Mouse (Mus musculus) A20 (cell line): ENCODE data around the gene Rnft2.

Experiments
- DNase-seq: peaks from one replicate; pipeline ENCODE4 v3.0.0-alpha.2; 2011; ENCODE audit warnings: low read depth, low spot score

Rnft2 gene

DNA sequence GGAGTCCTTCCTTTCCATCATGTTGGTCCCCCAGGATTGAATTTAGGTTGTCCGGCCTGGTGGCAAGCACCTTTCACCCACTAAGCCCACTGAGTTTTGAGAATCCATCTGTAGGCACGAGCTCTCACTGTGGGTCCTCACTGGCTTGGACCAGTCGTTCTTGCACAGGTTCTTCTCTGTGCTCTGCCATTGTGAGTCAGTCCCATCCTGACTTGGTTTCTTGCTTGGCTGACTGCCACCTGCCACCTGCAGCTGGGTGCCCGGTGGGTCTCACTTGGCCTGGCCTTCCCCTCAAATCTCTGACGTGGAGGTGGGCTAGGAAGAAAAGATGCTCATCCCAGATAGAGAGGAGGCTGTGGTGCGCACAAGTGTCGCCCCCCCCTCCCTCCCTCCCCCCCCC lies 6.1 kb upstream of the Rnft2 start:
- peak; percentile 70 for DNase-seq

DNA sequence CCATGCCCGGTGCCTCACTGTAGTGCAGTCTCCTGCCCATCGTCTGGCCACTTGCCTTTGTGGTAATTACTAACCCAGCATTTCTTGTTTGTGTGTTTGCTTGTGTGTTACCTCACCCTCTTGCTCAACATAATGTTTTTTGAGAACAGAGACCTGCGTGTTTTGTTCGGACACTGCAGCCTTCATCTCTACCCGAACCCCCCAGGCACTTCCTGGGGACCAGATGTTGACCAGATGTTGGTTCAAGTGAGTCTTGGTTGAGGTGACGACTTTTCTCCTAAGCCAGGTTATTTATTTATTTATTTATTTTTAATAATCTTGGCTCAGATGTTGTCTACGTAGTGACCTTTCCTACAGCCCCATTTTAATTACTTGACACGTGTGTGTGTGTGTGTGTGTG lies 2.5 kb upstream of the Rnft2 start:
- DNase-seq, result no peak

DNA sequence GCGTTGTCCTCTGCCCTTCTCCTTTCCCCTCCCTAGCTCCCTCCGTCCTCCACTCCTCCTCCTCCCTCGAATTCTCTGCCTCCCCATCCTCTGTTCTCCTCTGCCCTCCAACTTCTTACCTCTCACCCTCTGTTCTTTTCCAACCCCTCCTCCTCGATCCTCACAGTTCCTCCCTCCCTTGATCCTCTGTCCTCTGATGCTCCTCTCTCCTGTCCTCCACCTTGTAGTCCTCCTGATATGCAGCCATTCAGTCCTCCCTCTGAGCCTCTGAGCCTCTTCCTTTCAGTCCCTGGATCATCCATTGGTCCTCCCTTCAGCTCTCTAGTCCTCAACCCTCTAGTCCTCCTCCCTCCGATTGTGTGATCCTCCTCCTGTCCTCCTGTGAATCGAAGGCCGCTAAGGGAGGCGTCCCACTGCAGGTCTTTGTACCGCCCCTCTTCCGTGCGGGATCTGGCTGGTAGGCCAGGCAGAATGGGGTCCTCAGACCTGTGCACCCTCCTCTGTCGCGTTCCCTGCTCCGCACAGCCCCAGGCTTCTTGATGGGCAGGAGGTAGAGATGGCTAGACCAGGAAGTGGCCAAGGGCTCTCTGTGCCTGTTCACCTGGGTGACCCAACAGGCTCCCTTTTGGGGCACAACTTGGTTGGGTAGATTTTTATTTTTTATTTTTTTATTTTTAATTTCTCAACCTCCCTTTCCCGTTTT lies 841 bp upstream of the Rnft2 start:
- peak; percentile 59 for DNase-seq

DNA sequence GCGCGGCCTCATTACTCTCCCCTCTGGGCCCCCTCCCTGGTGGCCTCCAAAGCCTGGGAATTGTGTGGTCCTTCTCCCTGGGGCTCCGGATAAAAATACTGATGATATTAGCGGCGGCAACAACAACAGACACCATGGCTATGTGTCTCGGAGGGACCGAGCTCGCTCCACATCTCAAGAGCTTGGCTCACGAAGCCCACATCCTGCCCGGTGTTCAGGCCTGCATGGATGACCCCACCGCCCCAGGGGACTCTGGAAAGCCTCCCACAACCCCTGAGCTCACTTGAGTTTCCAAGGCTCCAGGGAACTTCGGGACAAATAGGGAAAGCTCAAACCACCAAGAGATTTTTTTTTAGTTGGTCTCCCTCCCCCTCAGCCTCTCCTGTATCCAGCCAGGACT lies 5.2 kb downstream of the Rnft2 start:
- no peak for DNase-seq

DNA sequence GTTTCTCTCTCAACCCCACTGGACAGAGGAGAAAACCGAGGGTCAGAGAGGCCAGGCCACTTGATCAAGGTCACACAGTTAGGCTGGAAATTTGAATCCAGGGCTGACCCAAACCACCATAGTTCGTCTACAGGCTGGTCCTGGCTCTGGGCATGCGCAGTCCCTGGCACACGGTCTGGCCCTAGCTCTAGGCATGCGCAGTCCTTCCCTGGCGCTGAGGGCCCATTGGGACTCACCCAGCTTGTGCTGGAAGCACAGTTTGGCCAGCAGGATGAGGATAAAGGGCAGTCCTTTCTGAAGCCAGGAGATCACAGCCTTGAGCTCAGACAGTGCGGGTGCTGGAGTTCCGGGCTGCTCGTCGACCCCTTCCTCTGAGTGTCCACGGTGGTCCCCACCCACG lies 8.0 kb downstream of the Rnft2 start:
- no peak for DNase-seq

DNA sequence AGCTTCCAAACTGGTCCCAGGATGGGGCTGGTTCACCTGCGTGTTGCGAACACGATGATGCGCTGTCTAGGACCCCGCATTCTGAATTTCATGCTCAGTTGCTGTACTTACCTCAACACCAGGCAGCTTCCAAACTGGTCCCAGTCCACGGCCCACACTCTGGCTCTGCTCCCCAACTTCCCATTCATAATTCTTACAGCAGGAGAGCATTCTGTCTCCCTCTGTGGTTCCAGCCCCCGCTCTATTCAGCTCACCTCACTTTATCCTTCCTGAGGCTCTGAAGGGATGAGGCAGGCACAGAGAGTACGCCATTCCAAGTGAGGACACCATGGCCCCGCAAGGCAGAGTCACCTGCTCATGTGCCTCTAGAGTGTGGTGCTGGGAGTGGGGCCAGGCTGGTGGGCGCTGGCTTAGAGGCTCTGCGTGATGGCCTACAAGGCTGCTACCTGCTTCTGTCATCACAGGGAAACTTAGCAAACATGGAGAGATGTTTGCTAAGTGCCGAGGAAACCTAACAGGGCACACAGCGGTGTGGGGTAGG lies 14.8 kb downstream of the Rnft2 start:
- no peak for DNase-seq

DNA sequence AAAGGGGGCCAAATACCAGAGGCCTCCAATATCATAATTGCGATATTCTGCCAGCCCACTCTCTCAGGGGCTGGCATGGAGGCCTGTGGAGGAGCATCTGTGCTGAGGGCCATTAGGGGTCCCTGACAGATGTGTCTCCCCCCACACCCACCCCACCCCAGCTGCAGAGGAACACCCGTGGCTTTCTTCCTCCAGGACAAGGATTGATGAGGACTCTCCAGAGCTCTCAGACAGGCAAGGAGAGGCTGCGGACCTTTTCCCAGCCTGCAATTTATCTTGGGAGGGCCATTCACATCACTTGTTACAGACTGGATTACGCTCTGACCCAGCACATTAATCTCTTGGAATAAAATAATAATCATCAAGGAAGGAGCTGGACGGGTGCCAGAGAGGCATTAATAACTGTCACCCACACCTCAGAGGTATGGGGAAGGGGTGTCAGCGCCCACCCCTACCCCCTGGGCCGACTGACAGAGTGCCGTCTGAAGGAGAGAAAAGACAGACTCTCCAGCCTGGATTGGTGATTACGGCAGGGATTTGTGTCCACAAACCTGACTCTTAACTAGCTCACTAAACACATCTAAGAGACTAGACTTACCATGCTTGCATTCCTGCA lies 21.7 kb downstream of the Rnft2 start:
- DNase-seq, result no peak

DNA sequence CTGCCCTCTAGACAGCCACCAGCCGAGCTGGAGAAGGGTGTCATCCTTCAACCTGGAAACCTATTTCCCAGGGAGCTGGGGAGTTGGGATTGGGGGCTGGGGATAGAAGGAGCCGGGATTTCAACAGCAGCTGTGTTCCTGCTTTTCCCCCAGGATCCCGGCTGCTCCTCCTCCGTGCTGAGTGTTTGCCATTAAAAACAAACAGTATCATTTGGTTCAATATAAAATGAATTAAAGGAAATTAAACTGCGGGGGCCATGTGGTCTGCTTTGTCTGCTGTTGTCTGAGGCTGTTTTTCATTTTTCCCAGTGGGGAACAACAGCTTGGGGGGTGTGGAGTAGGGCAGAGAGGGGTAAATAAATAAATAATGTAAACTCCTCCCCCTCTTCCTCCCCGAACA lies 27.5 kb downstream of the Rnft2 start:
- DNase-seq, result no peak

DNA sequence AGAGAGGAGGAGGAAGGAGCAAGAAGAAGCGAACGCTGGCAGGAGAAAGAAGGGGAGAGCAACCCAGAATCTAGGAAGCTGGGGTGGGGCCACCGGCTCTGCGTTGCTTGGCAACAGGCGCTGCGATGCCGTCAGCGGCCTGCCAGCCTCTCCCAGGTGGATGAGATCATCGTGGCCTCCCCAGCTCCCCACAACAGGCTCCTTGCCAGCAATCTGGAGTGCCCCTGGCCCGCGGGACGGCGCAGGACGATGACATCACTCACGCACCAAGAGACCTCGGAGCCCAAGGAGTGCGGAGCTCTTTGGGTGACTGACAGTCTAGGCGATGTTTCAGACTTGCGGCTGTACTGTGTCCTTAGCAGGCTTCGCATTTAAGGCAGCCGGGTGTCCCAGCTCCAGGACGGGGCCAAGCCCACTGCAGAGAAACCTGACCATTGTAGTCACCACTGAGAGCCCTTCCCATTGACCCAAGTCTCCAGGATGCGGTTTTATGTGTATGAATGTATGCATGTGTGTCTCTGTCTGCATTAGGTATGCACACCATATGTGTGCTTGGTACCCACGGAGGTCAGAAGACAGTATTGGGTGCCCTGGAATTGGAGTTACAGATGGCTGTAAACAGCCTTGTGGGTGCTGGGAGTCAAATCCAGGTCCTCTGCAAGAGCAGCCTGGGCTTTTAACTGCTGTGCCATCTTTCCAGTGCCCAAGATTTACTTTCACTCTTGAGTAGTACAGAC lies 30.3 kb downstream of the Rnft2 start:
- no peak for DNase-seq

DNA sequence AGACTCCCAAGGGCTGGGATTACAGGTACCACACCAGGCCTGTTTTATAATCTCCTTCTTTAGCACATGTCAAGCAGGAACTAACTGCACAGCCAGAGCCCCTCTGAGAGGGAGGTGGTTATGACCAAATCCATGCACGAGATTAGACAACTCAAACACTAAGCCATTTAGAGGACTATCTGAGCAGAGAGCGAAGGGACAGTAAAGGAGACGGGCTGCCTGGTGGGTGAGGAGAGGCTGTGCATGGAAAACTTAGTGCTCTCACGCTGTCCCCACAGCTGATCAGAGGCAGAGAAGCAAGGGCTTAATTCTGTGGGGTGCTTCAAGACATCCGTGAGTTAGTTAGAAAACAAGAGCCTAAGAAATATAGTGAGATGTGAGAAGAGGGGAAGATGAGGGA lies 30.9 kb downstream of the Rnft2 start:
- no peak for DNase-seq

DNA sequence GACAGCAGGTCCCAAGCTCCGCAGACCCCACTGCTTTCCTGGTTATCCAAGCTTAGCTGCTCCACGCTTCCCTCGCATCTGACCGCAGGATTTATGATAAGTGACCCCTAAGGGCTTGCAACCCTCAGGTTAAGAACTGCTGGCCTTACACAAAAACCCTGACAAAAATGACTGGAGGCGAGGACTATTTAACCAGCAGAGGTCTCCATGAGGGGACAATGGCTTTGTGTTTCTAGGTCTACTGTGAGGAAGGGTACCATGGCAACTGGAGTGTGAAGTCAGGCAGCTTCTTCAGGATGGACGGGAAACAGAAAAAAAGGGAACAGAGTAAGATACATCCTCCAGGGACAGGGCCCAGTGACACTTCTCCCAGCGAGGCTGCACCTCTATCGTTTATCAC lies 39.1 kb downstream of the Rnft2 start:
- no peak for DNase-seq

DNA sequence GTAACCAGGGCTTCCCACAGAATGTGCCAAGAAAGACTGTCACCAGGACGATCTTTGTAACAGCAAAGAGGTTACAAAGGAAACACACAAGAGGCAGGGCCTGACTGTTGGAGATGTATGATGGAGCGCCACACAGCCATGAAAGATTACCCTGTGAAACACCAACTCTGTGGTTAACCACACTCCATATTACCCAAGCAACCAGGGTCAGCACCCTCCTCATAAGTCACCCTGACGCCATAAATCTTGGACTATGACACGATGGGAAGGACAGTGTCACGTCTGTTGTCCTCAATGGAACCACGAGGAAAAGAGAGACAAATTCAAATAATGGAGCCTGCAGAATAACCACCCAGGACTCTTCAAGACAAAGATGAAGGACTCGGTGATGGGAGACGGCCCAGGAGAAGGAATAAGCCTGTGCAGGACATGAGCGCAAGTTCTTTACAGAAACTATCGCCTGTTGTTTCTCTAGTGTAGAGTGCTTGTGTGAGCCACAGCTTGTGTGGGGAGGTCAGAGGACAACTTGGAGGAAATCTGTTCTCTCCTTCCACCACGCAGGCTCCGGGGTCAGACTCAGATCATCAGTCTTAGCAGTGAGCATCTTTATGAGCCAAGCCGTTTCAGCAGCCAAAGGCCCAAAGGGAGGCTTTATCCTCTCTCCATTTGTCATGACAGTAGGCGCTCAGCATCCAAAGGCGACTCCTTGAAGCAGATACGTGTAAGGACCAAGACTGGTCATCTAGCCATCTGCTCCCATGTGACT lies 40.1 kb downstream of the Rnft2 start:
- no peak for DNase-seq

DNA sequence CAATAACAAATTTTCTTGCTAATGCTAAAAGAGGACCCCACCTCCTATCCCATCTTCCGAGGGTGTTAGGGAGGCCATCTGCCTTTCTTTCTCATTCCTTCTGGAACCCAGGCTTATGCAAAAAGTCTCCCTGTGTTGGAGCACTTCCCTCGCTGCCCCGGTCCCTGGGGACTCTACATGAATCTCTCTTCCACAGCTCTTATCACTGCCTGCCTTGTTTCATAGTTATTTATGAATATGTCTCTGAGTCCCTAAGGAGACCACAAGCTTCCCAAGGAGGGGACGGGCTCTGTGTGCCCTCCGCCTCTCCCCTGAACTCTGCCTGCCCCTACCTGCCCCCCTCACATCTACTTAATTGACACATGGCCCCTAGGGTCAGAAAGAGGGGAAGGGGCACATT lies 45.2 kb downstream of the Rnft2 start:
- DNase-seq, result no peak

DNA sequence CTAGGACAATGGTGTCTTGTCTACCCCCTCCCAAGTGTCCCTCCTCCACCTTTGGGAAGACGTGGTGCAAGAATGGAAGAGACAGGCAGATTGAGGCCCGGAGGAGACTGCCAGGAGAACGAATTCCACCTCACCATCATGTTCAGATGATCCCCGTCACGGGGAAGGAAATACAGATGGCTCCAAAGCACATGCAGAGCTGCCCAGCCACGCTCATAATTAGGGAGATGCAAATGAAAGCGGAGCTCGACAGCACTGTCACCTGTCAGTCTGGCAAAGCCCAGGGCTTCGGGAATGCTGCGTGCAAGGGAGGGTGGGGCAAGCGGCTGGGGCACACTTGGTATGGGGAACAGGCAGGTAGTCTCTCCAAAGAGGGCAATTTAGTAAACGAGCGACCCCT lies 47.5 kb downstream of the Rnft2 start:
- DNase-seq, result no peak

DNA sequence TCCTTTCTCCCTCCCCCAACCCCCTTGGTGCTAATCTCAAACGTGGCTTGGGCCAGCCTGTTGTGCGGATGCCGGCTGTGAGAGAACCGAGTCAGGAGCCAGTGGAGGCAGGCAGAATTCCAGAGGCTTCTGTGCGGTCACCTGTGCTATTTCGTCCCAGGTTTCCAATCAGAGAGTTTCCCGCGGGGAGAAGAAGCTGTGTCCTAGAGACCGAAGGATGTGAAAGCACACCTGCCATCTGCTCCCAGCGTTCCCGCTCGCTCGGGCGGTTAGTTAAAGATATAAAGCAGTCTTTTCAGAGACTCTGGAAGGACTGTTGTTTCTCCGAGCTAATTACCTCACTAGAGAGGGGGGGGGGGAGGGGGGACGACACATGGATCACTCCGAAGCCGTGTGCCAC lies 52.7 kb downstream of the Rnft2 start:
- DNase-seq, result no peak

DNA sequence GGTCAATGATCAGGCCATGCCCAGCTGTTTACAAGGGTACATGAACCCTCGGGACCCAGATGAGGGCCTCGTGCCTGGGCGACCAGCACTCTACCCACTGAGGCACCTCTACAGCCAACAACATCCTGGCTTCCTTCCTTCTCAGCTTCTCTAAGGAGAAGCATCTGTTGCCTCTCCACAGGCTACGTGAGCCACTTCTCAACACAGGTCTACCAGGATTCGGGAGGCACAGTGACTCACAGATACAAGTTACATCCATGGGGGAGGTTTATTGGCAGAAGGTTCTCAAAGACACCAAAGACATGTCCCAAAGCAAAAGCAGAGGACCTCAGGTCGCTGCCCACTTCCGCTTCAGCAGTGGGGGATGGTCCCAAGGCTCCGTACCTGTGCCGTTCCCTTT lies 54.4 kb downstream of the Rnft2 start:
- no peak for DNase-seq

DNA sequence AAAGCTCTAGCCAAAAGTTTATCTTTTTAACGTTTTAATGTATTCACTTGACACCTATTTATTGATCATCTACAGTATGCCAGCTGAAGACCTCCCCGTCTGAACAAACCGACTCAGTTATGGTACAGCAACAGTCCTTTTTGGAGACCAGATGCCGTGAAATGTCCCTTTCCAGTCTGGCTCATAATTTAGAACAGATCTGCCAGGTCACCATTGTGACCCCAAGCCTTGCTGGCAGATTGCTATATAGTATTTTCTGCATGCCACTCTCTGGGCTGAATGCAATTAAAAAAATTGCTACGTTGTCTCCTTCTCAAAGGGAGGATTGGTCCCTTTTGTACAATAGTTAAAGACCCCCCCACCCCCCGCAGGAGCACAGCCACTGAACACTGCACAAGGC lies 56.6 kb downstream of the Rnft2 start:
- DNase-seq, result no peak

DNA sequence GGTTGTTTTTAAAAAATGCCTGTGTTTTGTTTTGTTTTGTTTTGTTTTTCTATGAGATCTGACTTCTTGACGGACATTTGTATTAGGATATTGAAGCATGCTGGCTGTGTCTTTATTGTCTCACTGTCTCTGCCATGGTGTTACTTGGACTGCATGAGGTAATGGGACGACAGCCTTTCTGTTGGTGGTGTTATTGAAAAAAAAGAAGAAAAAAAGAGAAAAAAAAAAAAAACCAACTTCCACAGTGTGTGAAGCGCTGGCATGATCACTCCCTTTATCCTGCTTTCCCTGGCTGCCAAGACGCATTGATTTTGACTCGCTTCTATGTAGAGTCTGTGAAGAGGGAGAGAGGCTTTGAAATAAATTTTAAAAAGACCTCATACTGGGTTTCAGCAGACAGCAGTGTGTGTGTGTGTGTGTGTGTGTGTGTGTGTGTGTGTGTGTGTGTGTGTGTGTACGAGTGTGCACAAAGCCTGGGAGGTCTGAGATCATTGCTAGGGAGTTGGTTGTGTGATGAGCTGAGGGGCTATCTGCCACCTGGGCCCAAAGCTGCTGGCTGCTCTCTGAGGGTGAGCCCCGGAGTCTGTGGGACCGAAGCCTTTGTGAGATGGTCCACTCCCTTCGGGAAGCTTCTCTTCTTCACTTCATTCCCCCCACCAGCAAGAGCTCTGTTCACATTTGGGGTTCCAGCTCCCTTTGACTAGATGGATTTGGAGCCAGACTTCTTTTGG lies 57.8 kb downstream of the Rnft2 start:
- no peak for DNase-seq

DNA sequence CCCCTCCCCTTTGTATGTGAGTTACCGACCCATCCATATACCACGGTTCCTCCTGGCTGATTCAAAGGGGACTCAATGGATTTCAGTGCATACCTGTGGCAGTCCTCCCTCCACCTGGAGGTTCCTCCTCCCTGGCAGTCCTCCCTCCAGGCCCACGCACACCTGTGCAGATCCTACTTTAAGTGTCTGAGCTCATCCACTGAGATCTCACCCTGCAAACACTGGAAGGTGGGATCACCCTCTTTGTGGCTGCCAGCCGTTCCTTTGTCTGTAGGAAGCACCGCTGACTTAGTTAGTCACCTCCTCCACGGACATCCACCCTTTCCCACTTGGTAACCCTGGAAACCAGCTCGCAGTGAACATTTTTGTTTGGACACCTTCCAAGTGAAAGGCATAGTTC lies 67.3 kb downstream of the Rnft2 start:
- no peak for DNase-seq

DNA sequence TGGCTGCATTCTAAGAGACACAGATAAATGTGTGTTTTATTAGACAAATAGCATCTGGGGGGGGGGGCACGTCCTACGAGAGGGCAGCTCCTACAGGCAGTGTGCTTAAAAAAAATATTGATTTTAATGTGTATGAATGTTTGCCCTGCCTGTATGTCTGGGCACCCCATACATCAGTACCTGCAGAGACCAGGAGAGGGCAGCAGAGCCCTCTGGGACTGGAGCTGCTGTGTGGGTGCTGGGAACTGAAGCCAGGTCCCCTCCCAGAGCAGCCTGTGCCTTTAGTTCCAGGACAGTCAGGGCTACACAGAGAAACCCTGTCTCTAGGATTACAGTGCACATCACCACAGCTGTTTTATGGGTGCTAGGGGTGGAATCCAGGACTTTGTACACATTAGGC lies 69.8 kb downstream of the Rnft2 start:
- no peak for DNase-seq

DNA sequence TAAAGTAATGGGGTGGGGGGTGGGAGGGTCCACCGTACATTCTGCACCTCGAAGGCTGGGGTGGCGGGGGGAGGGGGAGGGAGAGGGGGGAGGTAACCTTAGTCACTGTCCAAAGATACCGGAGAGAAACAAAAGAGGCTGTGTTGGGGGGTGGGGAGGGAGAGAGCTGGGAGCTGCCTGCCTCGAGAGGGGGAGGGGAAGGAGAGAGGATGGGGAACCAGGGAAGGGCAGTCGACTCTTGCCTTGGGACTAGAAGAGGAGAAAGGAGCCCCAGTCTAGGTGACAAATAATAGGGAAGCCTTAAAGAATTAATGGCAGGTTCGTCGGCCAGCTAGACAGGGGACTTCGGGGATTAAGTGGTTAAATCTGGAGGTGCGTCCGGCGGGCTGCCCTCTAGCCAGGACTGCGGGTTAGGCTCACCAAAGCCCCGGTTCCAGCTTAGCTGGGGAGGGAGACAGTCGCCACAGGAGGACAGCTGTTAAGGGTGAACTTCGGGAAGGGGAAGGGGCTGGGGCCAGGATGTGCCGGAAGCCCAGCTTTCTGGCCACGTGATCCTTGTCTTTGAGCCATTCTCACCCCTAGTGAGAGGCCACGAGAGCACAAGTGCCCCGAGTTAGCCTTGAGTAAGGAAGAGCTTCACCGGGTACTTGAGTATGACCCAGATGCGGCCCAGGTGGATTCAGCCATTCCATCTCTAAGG lies 70.5 kb downstream of the Rnft2 start:
- peak; percentile 78 for DNase-seq
